Mouse (Mus musculus): ENCODE results near the gene Lonp1. TPM values are rescaled to one million over a fixed set of nuclear protein-coding genes. Genes with fewer than 3 reads are reported as not detected.

The Lonp1 gene
- polyA plus RNA-seq, 1 experiment: 23.5 TPM

- peaks cover 9% of the 10 kb centered on the region for H3K36me3 ChIP-seq (ENCODE audit: control insufficient read depth, insufficient read depth, low read length)
- H3K27me3 ChIP-seq (ENCODE audit: control insufficient read depth, insufficient read depth, low read length): no peaks in the 10 kb centered on the region
- no peak overlapping the region for H3K4me3 ChIP-seq (ENCODE audit: control insufficient read depth, low read depth, low read length)
- no peak overlapping the region for H3K27ac ChIP-seq (ENCODE audit: control insufficient read depth, insufficient read depth, low read depth, low read length)
- no peak for TF ChIP-seq CTCF (IDR thresholded peaks at IDR 0.05; ENCODE audit: control insufficient read depth, insufficient read depth, insufficient replicate concordance, low read depth, low read length)
- TF ChIP-seq POLR2A (IDR thresholded peaks at IDR 0.05; ENCODE audit: control insufficient read depth, low read depth, low read length): no peak
- peaks cover 7% of the 10 kb centered on the region for H3K4me1 ChIP-seq (ENCODE audit: control insufficient read depth, insufficient read depth, low read length)
Measured at GRCm38 (mm10) chr17:56587773-56588172, 38.9 kb downstream of the Lonp1 start.

GRCm38 (mm10) chr17:56585171-56585821 lies 41.4 kb downstream of the Lonp1 start:
- peak overlapping the region; percentile 99 for H3K27ac ChIP-seq (ENCODE audit: control insufficient read depth, insufficient read depth, low read depth, low read length)
- H3K27me3 ChIP-seq (ENCODE audit: control insufficient read depth, insufficient read depth, low read length): no peaks in the 10 kb centered on the region
- H3K4me1 ChIP-seq (ENCODE audit: control insufficient read depth, insufficient read depth, low read length): peaks cover 11% of the 10 kb centered on the region
- peaks cover 11% of the 10 kb centered on the region for H3K36me3 ChIP-seq (ENCODE audit: control insufficient read depth, insufficient read depth, low read length)
- H3K4me3 ChIP-seq (ENCODE audit: control insufficient read depth, low read depth, low read length): peak overlapping the region; percentile 99
- no peak for TF ChIP-seq POLR2A (IDR thresholded peaks at IDR 0.05; ENCODE audit: control insufficient read depth, low read depth, low read length)
- TF ChIP-seq CTCF (IDR thresholded peaks at IDR 0.05; ENCODE audit: control insufficient read depth, insufficient read depth, insufficient replicate concordance, low read depth, low read length): no peak

- Histone ChIP-seq H3K4me3 (ENCODE audit: control insufficient read depth, low read depth, low read length) (peak within 1 kb of the TSS; percentile 99), H3K27me3 (ENCODE audit: control insufficient read depth, insufficient read depth, low read length) (no peaks in the 10 kb centered on the region), H3K27ac (ENCODE audit: control insufficient read depth, insufficient read depth, low read depth, low read length) (peak within 1 kb of the TSS; percentile 99), H3K4me1 (ENCODE audit: control insufficient read depth, insufficient read depth, low read length) (peaks cover 11% of the 10 kb centered on the region), H3K36me3 (ENCODE audit: control insufficient read depth, insufficient read depth, low read length) (peaks cover 8% of the 10 kb centered on the region)
- TF ChIP-seq CTCF (IDR thresholded peaks at IDR 0.05; ENCODE audit: control insufficient read depth, insufficient read depth, insufficient replicate concordance, low read depth, low read length): 0 out of 2 replicates have a peak, but pooled peaks have one; percentile 4
- peak; percentile 85 for TF ChIP-seq POLR2A (IDR thresholded peaks at IDR 0.05; ENCODE audit: control insufficient read depth, low read depth, low read length)
Measured at GRCm38 (mm10) chr17:56584257-56585130, 42.2 kb downstream of the Lonp1 start, which contains the start of the genes Safb2 and Safb. Gene Safb2, minus strand, starts transcription at chr17:56584585. Gene Safb, plus strand, starts transcription at chr17:56584825.

GRCm38 (mm10) chr17:56583611-56584256 lies 43.0 kb downstream of the Lonp1 start:
- H3K4me1 ChIP-seq (ENCODE audit: control insufficient read depth, insufficient read depth, low read length): peaks cover 11% of the 10 kb centered on the region

GRCm38 (mm10) chr17:56583071-56583470 lies 43.6 kb downstream of the Lonp1 start:
- Histone ChIP-seq H3K27me3 (ENCODE audit: control insufficient read depth, insufficient read depth, low read length) (no peaks in the 10 kb centered on the region), H3K27ac (ENCODE audit: control insufficient read depth, insufficient read depth, low read depth, low read length) (peak overlapping the region; percentile 43), H3K4me1 (ENCODE audit: control insufficient read depth, insufficient read depth, low read length) (peaks cover 11% of the 10 kb centered on the region), H3K36me3 (ENCODE audit: control insufficient read depth, insufficient read depth, low read length) (peaks cover 5% of the 10 kb centered on the region), H3K4me3 (ENCODE audit: control insufficient read depth, low read depth, low read length) (peak overlapping the region; percentile 99)
- TF ChIP-seq CTCF (IDR thresholded peaks at IDR 0.05; ENCODE audit: control insufficient read depth, insufficient read depth, insufficient replicate concordance, low read depth, low read length) (no peak), POLR2A (IDR thresholded peaks at IDR 0.05; ENCODE audit: control insufficient read depth, low read depth, low read length) (no peak)

More at GRCm38 (mm10) chr17:56583611-56584256, 43.0 kb downstream of the Lonp1 start:
- Histone ChIP-seq H3K27ac (ENCODE audit: control insufficient read depth, insufficient read depth, low read depth, low read length) (peak overlapping the region; percentile 97), H3K36me3 (ENCODE audit: control insufficient read depth, insufficient read depth, low read length) (peaks cover 7% of the 10 kb centered on the region), H3K4me3 (ENCODE audit: control insufficient read depth, low read depth, low read length) (peak overlapping the region; percentile 99), H3K27me3 (ENCODE audit: control insufficient read depth, insufficient read depth, low read length) (no peaks in the 10 kb centered on the region)
- TF ChIP-seq CTCF (IDR thresholded peaks at IDR 0.05; ENCODE audit: control insufficient read depth, insufficient read depth, insufficient replicate concordance, low read depth, low read length) (no peak), POLR2A (IDR thresholded peaks at IDR 0.05; ENCODE audit: control insufficient read depth, low read depth, low read length) (no peak)

- H3K36me3 ChIP-seq (ENCODE audit: control insufficient read depth, insufficient read depth, low read length): peaks cover 5% of the 10 kb centered on the region
Measured at GRCm38 (mm10) chr17:56572939-56573338, 53.7 kb downstream of the Lonp1 start.

More at GRCm38 (mm10) chr17:56572939-56573338, 53.7 kb downstream of the Lonp1 start:
- Histone ChIP-seq H3K4me3 (ENCODE audit: control insufficient read depth, low read depth, low read length) (no peak overlapping the region), H3K27ac (ENCODE audit: control insufficient read depth, insufficient read depth, low read depth, low read length) (no peak overlapping the region), H3K4me1 (ENCODE audit: control insufficient read depth, insufficient read depth, low read length) (no peaks in the 10 kb centered on the region; the same call in 1 of the 2 replicates), H3K27me3 (ENCODE audit: control insufficient read depth, insufficient read depth, low read length) (no peaks in the 10 kb centered on the region)
- no peak for TF ChIP-seq CTCF (IDR thresholded peaks at IDR 0.05; ENCODE audit: control insufficient read depth, insufficient read depth, insufficient replicate concordance, low read depth, low read length)
- no peak for TF ChIP-seq POLR2A (IDR thresholded peaks at IDR 0.05; ENCODE audit: control insufficient read depth, low read depth, low read length)
